Mouse (Mus musculus) midbrain, postnatal 0 days (tissue): ENCODE results near the gene Calhm2. TPM values are rescaled to one million over a fixed set of nuclear protein-coding genes. Genes with fewer than 3 reads are reported as not detected.
A peak's percentile ranks its signal among the peaks of the same experiment; 100 is the strongest.
"Not testable (repeated sequence)": the region's sequence is repeated elsewhere in the genome, so short reads cannot be mapped to it uniquely, and the experiment has no call there.

Experiments
- ATAC-seq: fragments of 200-750 bp; cut with Nextera tagmentation; 2 replicates; pipeline ENCODE4 v1.8.0; 2017; ENCODE audit warnings: moderate number of reproducible peaks, mild to moderate bottlenecking, moderate TSS enrichment, moderate library complexity; ENCODE audit not compliant: low FRiP score
- DNase-seq: peaks from one replicate; pipeline ENCODE4 v3.0.0-alpha.2; 2015; ENCODE audit warnings: low spot score
- H3K27ac ChIP-seq: fragments of 300-500 bp; sonication (generic); 2 replicates; pipeline ENCODE4 v1.5.1; 2014; ENCODE audit warnings: low read depth, mild to moderate bottlenecking, low read length, mixed read lengths
- H3K27me3 ChIP-seq: fragments of 300-500 bp; sonication (generic); 2 replicates; pipeline ENCODE4 v1.6.1; 2014; ENCODE audit warnings: low read length, control low read depth, mixed read lengths; ENCODE audit not compliant: insufficient read depth
- H3K36me3 ChIP-seq: fragments of 300-500 bp; sonication (generic); 2 replicates; pipeline ENCODE4 v1.6.1; 2014; ENCODE audit warnings: low read length, control low read depth, mixed read lengths; ENCODE audit not compliant: insufficient read depth
- H3K4me1 ChIP-seq: fragments of 300-500 bp; sonication (generic); 2 replicates; pipeline ENCODE4 v1.6.1; 2014; ENCODE audit warnings: mild to moderate bottlenecking, control low read depth, antibody characterized with exemption, low read length, mixed read lengths; ENCODE audit not compliant: insufficient read depth
- H3K4me2 ChIP-seq: fragments of 300-500 bp; sonication (generic); 2 replicates; pipeline ENCODE4 v1.6.1; 2014; ENCODE audit warnings: low read depth, mild to moderate bottlenecking, low read length, mixed read lengths; ENCODE audit not compliant: poor library complexity, severe bottlenecking
- H3K4me3 ChIP-seq: fragments of 300-500 bp; sonication (generic); 2 replicates; pipeline ENCODE4 v1.5.1; 2014; ENCODE audit warnings: low read depth, mild to moderate bottlenecking, low read length, moderate library complexity
- H3K9ac ChIP-seq: fragments of 300-500 bp; sonication (generic); replicated peaks from 2 replicates; pipeline ENCODE4 v1.6.1; 2014; ENCODE audit warnings: mild to moderate bottlenecking, low read length, moderate library complexity, mixed read lengths; ENCODE audit not compliant: poor library complexity, severe bottlenecking
- H3K9me3 ChIP-seq: fragments of 300-500 bp; sonication (generic); 2 replicates; pipeline ENCODE4 v1.6.1; 2016; ENCODE audit warnings: low read length, control low read depth
- CTCF ChIP-seq: IDR thresholded peaks from 2 replicates; pipeline ENCODE4 v1.5.1; 2016; ENCODE audit warnings: antibody characterized with exemption, mild to moderate bottlenecking
- WGBS: fragments of 180-500 bp; shearing (Covaris S2); extraction: QIAGEN DNeasy Blood & Tissue Kit; methylation state at CpG from one replicate; pipeline ENCODE4 v1.1.7; 2014; 5-methylcytosine and 5-hydroxymethylcytosine counted together
- polyA plus RNA-seq: library from polyadenylated mRNA; unstranded; fragments of >200 nt; fragmentation: Nextera tagmentation; extraction: Ambion mirVana; gene quantifications from 2 replicates; pipeline ENCODE4 v1.2.1, GENCODE M21; 2015
- total RNA-seq: library from RNA; depleted of rRNA; stranded (reverse); fragments of >200 nt; gene quantifications from 2 replicates; pipeline ENCODE4 v1.2.3, GENCODE M21; 2014

Calhm2 gene
- total and polyA plus RNA-seq, 2 experiments from 2014 or later: 0.77 to 1.0 TPM

GRCm38 (mm10) chr19:47148267-47148847 lies 10.3 kb upstream of the Calhm2 start:
- H3K9ac ChIP-seq: no peak overlapping the region
- no peak overlapping the region for H3K4me2 ChIP-seq
- no peak overlapping the region for H3K27ac ChIP-seq
- no peaks in the 10 kb centered on the region for H3K36me3 ChIP-seq
- ATAC-seq (no peak), DNase-seq (no peak)
- TF ChIP-seq CTCF: no peak
- no peak overlapping the region for H3K4me3 ChIP-seq
- WGBS: 74% methylated on average over 5 of the region's 5 CpGs
- no peaks in the 10 kb centered on the region for H3K4me1 ChIP-seq
- no peaks in the 10 kb centered on the region for H3K9me3 ChIP-seq
- no peaks in the 10 kb centered on the region for H3K27me3 ChIP-seq

DNA sequence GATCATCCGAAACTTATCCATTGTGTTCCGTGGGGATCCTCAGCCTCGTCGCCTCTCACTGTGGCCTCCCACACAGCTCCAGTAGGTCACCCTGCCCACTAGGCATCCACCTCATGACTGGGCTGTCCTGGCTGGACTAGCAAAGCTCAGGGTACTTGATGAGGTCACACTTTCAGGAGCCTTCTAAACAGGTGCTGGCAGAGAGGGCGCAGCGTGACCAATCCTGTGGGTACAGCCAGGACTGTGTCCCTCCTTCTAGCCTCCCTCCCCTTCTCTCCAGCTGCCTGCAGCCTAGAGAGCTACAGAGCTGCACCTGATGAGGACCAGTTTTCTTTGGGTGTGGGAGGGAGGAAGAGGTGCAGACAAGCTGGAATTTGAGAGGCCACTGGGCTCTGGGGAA lies 6.1 kb upstream of the Calhm2 start, which contains the start of gene Calhm1:
Gene Calhm1, minus strand, starts transcription at position 101 of the 400 bp plus-strand sequence.
- DNase-seq (no peak), ATAC-seq (no peak)
- no peaks in the 10 kb centered on the region for H3K27me3 ChIP-seq
- no peak for TF ChIP-seq CTCF
- no peak within 1 kb of the TSS for H3K9ac ChIP-seq
- H3K4me3 ChIP-seq: no peak within 1 kb of the TSS
- H3K4me2 ChIP-seq: no peak within 1 kb of the TSS
- H3K9me3 ChIP-seq: no peaks in the 10 kb centered on the region
- no peaks in the 10 kb centered on the region for H3K36me3 ChIP-seq
- H3K27ac ChIP-seq: no peak within 1 kb of the TSS
- WGBS: 96% methylated on average over 6 of the region's 6 CpGs
- H3K4me1 ChIP-seq: no peaks in the 10 kb centered on the region

- DNase-seq (no peak), ATAC-seq (no peak)
- Histone ChIP-seq H3K27ac (no peak overlapping the region), H3K9me3 (no peaks in the 10 kb centered on the region), H3K36me3 (no peaks in the 10 kb centered on the region), H3K9ac (no peak overlapping the region), H3K27me3 (no peaks in the 10 kb centered on the region; the same call in none of the 2 replicates), H3K4me3 (no peak overlapping the region), H3K4me2 (no peak overlapping the region), H3K4me1 (peaks cover 4% of the 10 kb centered on the region; the same call in 1 of the 2 replicates)
- no peak for TF ChIP-seq CTCF
- WGBS: 82% methylated on average over 6 of the region's 6 CpGs
Observed at GRCm38 (mm10) chr19:47142438-47142837, 4.3 kb upstream of the Calhm2 start.

GRCm38 (mm10) chr19:47139611-47140010 lies 1.5 kb upstream of the Calhm2 start:
- not testable (repeated sequence) for H3K4me1 ChIP-seq, H3K27ac ChIP-seq, H3K9ac ChIP-seq, H3K27me3 ChIP-seq, ATAC-seq, H3K36me3 ChIP-seq, DNase-seq, H3K9me3 ChIP-seq, H3K4me3 ChIP-seq, H3K4me2 ChIP-seq
- 46% methylated on average over 7 of the region's 7 CpGs for WGBS
- peak; percentile 41 for TF ChIP-seq CTCF

GRCm38 (mm10) chr19:47137051-47137581 lies 978 bp downstream of the Calhm2 start:
- peak overlapping the region; percentile 50; the same call in 1 of the 2 replicates for H3K9ac ChIP-seq
- H3K4me2 ChIP-seq: peak overlapping the region; percentile 50
- H3K9me3 ChIP-seq: no peaks in the 10 kb centered on the region
- no peak for TF ChIP-seq CTCF
- peaks cover 5% of the 10 kb centered on the region; the same call in 1 of the 2 replicates for H3K4me1 ChIP-seq
- DNase-seq (peak; percentile 12), ATAC-seq (no peak)
- H3K27me3 ChIP-seq: no peaks in the 10 kb centered on the region; the same call in none of the 2 replicates
- 0 out of 2 replicates have a peak overlapping the region, but pooled peaks have one; percentile 22 for H3K4me3 ChIP-seq
- no peak overlapping the region for H3K27ac ChIP-seq
- H3K36me3 ChIP-seq: no peaks in the 10 kb centered on the region
- WGBS: 60% methylated on average over 6 of the region's 6 CpGs

DNA sequence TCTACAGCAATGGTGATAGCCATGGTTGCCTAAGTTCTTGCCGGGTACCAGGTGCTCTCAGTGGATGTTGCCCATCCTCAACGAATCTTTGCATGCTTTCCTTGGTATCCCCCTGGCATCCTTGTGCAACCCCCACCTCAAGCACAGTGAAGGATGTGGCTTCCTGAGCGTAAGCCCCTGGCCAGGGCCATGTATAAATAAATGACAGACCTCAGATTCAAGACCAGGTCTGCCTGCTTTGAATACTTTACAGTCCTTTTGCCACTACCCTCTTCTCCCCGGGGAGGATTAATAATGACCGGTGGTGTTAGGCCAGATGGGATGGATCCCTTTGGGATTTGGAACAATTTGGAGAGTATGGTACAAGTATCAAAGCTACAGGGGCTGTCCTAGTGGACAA lies 1.9 kb downstream of the Calhm2 start:
- no peak overlapping the region for H3K4me3 ChIP-seq
- WGBS: 88% methylated on average over 5 of the region's 5 CpGs
- TF ChIP-seq CTCF: no peak

More for the DNA sequence above, 1.9 kb downstream of the Calhm2 start:
- Histone ChIP-seq H3K27ac (no peak overlapping the region), H3K27me3 (no peaks in the 10 kb centered on the region; the same call in none of the 2 replicates), H3K36me3 (peaks cover 6% of the 10 kb centered on the region; the same call in 1 of the 2 replicates), H3K4me2 (no peak overlapping the region), H3K9ac (no peak overlapping the region), H3K9me3 (no peaks in the 10 kb centered on the region), H3K4me1 (peaks cover 5% of the 10 kb centered on the region; the same call in 1 of the 2 replicates)
- ATAC-seq (no peak), DNase-seq (no peak)
